22 mouse cellular contexts compared by ENCODE assay signal in the genomic region with DNA sequence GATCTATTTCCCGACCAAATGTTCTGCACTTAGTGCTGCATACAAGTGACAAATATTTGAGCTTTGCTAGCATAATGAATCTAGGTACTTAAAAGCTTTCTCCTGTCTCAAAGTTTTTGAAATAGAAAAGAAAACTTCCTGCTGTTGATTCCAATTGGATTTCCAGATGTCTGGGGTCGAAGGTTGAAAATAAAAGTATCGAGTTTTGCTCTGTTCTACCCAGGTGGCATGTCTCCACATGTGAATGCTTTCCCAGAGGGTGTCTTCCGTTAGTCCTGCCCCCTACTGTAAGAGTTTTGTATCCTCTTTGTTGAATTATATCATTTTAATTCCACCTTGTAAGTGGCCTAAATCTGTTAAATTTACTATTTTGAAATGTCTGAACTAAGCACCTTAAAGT.
DNase-seq lines count a peak whose midpoint lies in the region; ATAC-seq and TF ChIP-seq lines count a peak whose summit lies in the region.
"Had no signal": no experiment of that assay in that cellular context is flagged by ENCODE, and none has a peak within 500 bp of the region (broad histone marks: within the 10 kb centered on the region; RNA-seq: fewer than 3 reads in every experiment).

No protein-coding gene starts in this region.

- no peaks in the 10 kb centered on the region for H3K36me3 ChIP-seq in kidney, embryonic 14.5 days (ENCODE audit: control insufficient read depth, insufficient read depth, low read length)
- H3K36me3 ChIP-seq in kidney, adult 2 months (ENCODE audit: control insufficient read depth, insufficient read depth, low read length), result no peaks in the 10 kb centered on the region
- no peaks in the 10 kb centered on the region for H3K36me3 ChIP-seq in heart, embryonic 12.5 days
- H3K36me3 ChIP-seq: embryonic facial prominence, embryonic 15.5 days; forebrain, embryonic 10.5 days; heart, embryonic 10.5 days; heart, embryonic 15.5 days had no signal

- H3K4me3 ChIP-seq in kidney, embryonic 14.5 days (ENCODE audit: low read length), result no peak overlapping the region
- no peak overlapping the region for H3K4me3 ChIP-seq in kidney, adult 2 months (ENCODE audit: insufficient read depth, low read depth, low read length)
- no peak overlapping the region for H3K4me3 ChIP-seq in heart, embryonic 12.5 days
- H3K4me3 ChIP-seq: embryonic facial prominence, embryonic 15.5 days; erythroblast, embryonic 14.5 days; forebrain, embryonic 10.5 days; heart, embryonic 10.5 days; heart, embryonic 15.5 days had no signal

- no peak overlapping the region for H3K27ac ChIP-seq in kidney, embryonic 14.5 days (ENCODE audit: low read depth, low read length)
- H3K27ac ChIP-seq in kidney, adult 2 months (ENCODE audit: insufficient read depth, low read depth, low read length), result no peak overlapping the region
- H3K27ac ChIP-seq in heart, embryonic 12.5 days (ENCODE audit: poor library complexity, severe bottlenecking), result no peak overlapping the region
- H3K27ac ChIP-seq: embryonic facial prominence, embryonic 15.5 days; forebrain, embryonic 10.5 days; heart, embryonic 10.5 days; heart, embryonic 15.5 days; hindbrain, embryonic 14.5 days had no signal

- H3K4me1 ChIP-seq in kidney, embryonic 14.5 days (ENCODE audit: control insufficient read depth, insufficient read depth, low read length), result no peaks in the 10 kb centered on the region
- no peaks in the 10 kb centered on the region for H3K4me1 ChIP-seq in kidney, adult 2 months (ENCODE audit: control insufficient read depth, insufficient read depth, low read length)
- no peaks in the 10 kb centered on the region for H3K4me1 ChIP-seq in heart, embryonic 12.5 days (replicated peaks)
- H3K4me1 ChIP-seq: embryonic facial prominence, embryonic 15.5 days; forebrain, embryonic 10.5 days; heart, embryonic 10.5 days; heart, embryonic 15.5 days had no signal

- no peaks in the 10 kb centered on the region for H3K9me3 ChIP-seq in kidney, embryonic 14.5 days (ENCODE audit: control insufficient read depth, low read length)
- no peaks in the 10 kb centered on the region for H3K9me3 ChIP-seq in heart, embryonic 12.5 days (replicated peaks)
- H3K9me3 ChIP-seq: embryonic facial prominence, embryonic 15.5 days; forebrain, embryonic 10.5 days; heart, embryonic 10.5 days; heart, embryonic 15.5 days had no signal

- H3K9ac ChIP-seq in kidney, embryonic 14.5 days (ENCODE audit: low read depth, low read length), result no peak overlapping the region
- no peak overlapping the region for H3K9ac ChIP-seq in heart, embryonic 12.5 days
- H3K9ac ChIP-seq: embryonic facial prominence, embryonic 15.5 days; heart, embryonic 15.5 days; hindbrain, embryonic 14.5 days had no signal

- no peak overlapping the region for H3K4me2 ChIP-seq in kidney, embryonic 14.5 days (replicated peaks; ENCODE audit: low read depth, low read length)
- H3K4me2 ChIP-seq in heart, embryonic 12.5 days, result no peak overlapping the region
- H3K4me2 ChIP-seq: embryonic facial prominence, embryonic 15.5 days; heart, embryonic 15.5 days; hindbrain, embryonic 14.5 days had no signal

- DNase-seq in kidney, adult 2 months, result no peak
- DNase-seq in embryo, embryonic 11.5 days (ENCODE audit: low read depth, low spot score), result peak; percentile 19
- DNase-seq in forelimb bud, embryonic 11.5 days (ENCODE audit: low read depth, low spot score), result peak; percentile 62
- DNase-seq in right cerebral cortex, adult 2 months (ENCODE audit: low spot score in 2 of 2), result no peak
- DNase-seq in ovary, adult 18-20 months (ENCODE audit: low spot score), result no peak
- DNase-seq: adrenal gland, postnatal 10 days; cerebellum, adult 11-12 months; cerebellum, adult 9-10 months; cerebellum, postnatal 25 days; gastrocnemius, postnatal 36 days; heart, adult 18-20 months; heart, postnatal 14 days had no signal

- ATAC-seq in kidney, embryonic 14.5 days (ENCODE audit: low FRiP score, low TSS enrichment), result 0 out of 2 replicates have a peak, but pooled peaks have one; percentile 55
- ATAC-seq in heart, embryonic 12.5 days (ENCODE audit: insufficient number of reproducible peaks, low FRiP score), result no peak
- ATAC-seq: forebrain, embryonic 14.5 days; inflammation-experienced regulatory T-cells, adult 6 months had no signal

- TF ChIP-seq CTCF in kidney, adult 2 months (conservative IDR thresholded peaks at IDR 0.05; ENCODE audit: insufficient read depth, insufficient read length, low read depth, low read length), result no peak

- 37% methylated on average over 4 of the region's 4 CpGs for WGBS in kidney, embryonic 14.5 days
- 19% methylated on average over 4 of the region's 4 CpGs for WGBS in kidney, adult 2 months
- WGBS in heart, embryonic 12.5 days, result 68% methylated on average over 4 of the region's 4 CpGs

- H3K27me3 ChIP-seq in kidney, embryonic 14.5 days (ENCODE audit: control insufficient read depth, insufficient read depth, low read length), result no peaks in the 10 kb centered on the region
- H3K27me3 ChIP-seq in kidney, adult 2 months (replicated peaks; ENCODE audit: control insufficient read depth, insufficient read depth, low read length), result no peaks in the 10 kb centered on the region
- no peaks in the 10 kb centered on the region for H3K27me3 ChIP-seq in heart, embryonic 12.5 days (replicated peaks)
- H3K27me3 ChIP-seq: embryonic facial prominence, embryonic 15.5 days; heart, embryonic 15.5 days had no signal

- TF ChIP-seq POLR2A in kidney, adult 2 months (IDR thresholded peaks at IDR 0.05; ENCODE audit: low read depth, low read length), result no peak

Comparison
In these comparisons a context has a peak if more than half of its experiments do, and no peak if none do; other contexts are left out.
1. DNase-seq: peak in embryo, embryonic 11.5 days (single experiment) and forelimb bud, embryonic 11.5 days (single experiment); none in kidney, adult 2 months (single experiment), right cerebral cortex, adult 2 months (0 of 2) and ovary, adult 18-20 months (single experiment).